Mouse (Mus musculus): ENCODE results near the gene Kdelr3. TPM values are rescaled to one million over a fixed set of nuclear protein-coding genes. Genes with fewer than 3 reads are reported as not detected.
A peak's percentile ranks its signal among the peaks of the same experiment; 100 is the strongest.

Gene Kdelr3
- polyA plus RNA-seq, 1 experiment from 2014 or later, result 38.2 TPM

DNA sequence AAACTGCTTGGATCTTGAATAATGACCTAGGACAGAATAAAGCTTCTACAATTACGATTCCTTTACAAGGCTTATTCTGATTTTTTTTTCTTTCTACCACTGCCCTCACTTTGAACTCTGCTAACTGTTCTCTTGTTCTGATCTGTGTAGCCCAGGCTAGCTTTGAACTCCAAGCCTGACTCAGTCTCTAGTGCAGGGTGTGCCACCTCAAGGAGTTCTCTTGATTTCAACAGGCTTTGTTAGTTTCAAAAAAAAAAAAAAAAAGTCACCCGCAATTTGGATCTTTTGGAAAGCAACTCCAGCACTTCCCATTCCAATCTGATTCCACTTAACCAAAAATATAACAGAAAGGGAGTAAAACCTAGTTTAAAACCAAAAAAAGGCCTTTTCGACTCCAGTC lies 29.3 kb downstream of the Kdelr3 start:
- peaks cover 42% of the 10 kb centered on the region for H3K36me3 ChIP-seq (ENCODE audit: control insufficient read depth, insufficient read depth, low read length)
- H3K27me3 ChIP-seq (ENCODE audit: control insufficient read depth, insufficient read depth, low read length), result no peaks in the 10 kb centered on the region
- peaks cover 17% of the 10 kb centered on the region for H3K4me1 ChIP-seq (ENCODE audit: control insufficient read depth, insufficient read depth, low read length)

DNA sequence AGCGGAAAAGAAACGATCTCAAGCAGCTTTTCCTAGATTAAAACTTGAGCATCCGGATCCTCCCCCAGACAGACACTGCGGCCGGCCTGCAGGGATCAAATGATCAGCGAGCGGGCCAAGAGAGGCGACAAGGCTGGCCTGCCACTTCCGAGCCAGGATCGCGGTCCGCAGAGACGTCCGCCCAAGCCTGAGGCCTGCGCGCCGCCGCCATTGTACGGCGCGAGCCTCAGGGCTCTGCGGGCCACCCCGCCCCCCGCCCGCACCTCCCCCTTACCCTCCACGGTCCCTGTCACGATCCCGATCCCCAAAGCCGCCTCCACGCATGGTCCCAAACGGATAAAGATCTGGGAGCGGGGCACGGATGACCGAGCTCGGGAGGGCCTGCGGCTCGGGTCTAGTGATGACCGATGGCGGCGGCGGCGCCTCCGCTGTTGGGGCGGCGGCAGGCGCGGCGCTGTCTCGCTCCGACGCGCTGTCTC lies 29.7 kb downstream of the Kdelr3 start:
- under 1% methylated on average over 50 of the region's 52 CpGs for WGBS
- peaks cover 17% of the 10 kb centered on the region for H3K4me1 ChIP-seq (ENCODE audit: control insufficient read depth, insufficient read depth, low read length)
- peak overlapping the region; percentile 99 for H3K9ac ChIP-seq (ENCODE audit: low read depth, low read length)
- no peaks in the 10 kb centered on the region for H3K9me3 ChIP-seq (ENCODE audit: control insufficient read depth, low read length)
- H3K27me3 ChIP-seq (ENCODE audit: control insufficient read depth, insufficient read depth, low read length), result no peaks in the 10 kb centered on the region
- H3K36me3 ChIP-seq (ENCODE audit: control insufficient read depth, insufficient read depth, low read length), result peaks cover 37% of the 10 kb centered on the region
- ATAC-seq (ENCODE audit: low FRiP score, low TSS enrichment), result peak; percentile 65
- peak overlapping the region; percentile 80 for H3K4me2 ChIP-seq (replicated peaks; ENCODE audit: low read depth, low read length)
- H3K27ac ChIP-seq (ENCODE audit: low read depth, low read length), result peak overlapping the region; percentile 98
- peak overlapping the region; percentile 97 for H3K4me3 ChIP-seq (ENCODE audit: low read length)

More for the DNA sequence above, 29.3 kb downstream of the Kdelr3 start:
- H3K9ac ChIP-seq (ENCODE audit: low read depth, low read length), result peak overlapping the region; percentile 99
- no peaks in the 10 kb centered on the region for H3K9me3 ChIP-seq (ENCODE audit: control insufficient read depth, low read length)
- peak overlapping the region; percentile 80 for H3K4me2 ChIP-seq (replicated peaks; ENCODE audit: low read depth, low read length)
- peak overlapping the region; percentile 98 for H3K27ac ChIP-seq (ENCODE audit: low read depth, low read length)
- WGBS, result 2% methylated on average over 3 of the region's 3 CpGs
- H3K4me3 ChIP-seq (ENCODE audit: low read length), result peak overlapping the region; percentile 97
- no peak for ATAC-seq (ENCODE audit: low FRiP score, low TSS enrichment)

DNA sequence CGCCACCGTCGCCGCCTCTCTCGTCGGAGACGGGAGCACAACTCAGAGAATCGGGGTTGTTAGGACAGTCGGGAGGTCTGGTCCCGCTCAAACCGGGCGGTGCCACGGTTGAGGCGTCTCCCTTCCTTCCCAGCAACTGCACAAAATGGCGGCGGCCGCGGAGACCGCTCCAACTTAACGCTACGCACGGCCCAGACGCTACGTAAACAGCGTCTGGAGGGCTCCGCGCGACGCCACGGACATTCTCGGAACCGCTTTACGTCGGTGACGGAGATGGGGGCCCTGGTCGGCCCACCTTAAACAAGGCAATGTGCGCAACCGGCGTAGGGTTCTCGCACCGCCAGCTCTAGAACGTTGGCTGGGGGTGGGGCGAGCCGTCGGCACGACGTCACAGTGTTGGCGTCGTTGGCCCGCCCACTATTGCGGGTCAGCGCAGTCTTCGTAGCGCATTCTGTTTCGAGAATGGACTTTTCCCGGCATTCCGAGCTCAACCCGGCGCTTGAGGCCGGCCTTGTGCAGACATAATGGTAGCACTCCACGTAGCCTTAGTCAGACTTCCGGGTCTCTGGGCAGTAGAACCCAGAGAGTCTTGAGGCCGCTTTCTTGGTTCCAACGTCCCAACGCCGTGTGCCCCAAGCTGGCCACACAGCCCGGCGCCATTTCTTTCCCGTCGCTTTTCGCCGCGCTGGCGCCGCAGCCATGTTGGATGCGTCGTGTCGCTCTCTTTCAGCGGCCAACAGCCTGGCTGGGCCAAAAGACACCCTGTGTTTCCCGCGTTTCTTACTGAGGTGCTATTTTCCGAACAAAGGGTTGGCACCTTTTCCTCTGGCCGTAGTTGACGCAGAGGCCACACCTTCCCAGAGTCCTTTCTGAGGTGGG lies 30.4 kb downstream of the Kdelr3 start, which contains the start of gene Ddx17:
Gene Ddx17 (minus strand): TSS at position 332 of the 879 bp plus-strand sequence.
- H3K4me1 ChIP-seq (ENCODE audit: control insufficient read depth, insufficient read depth, low read length), result peaks cover 17% of the 10 kb centered on the region
- no peaks in the 10 kb centered on the region for H3K27me3 ChIP-seq (ENCODE audit: control insufficient read depth, insufficient read depth, low read length)
- peak; percentile 97 for ATAC-seq (ENCODE audit: low FRiP score, low TSS enrichment)
- 2% methylated on average over 84 of the region's 84 CpGs for WGBS
- peak within 1 kb of the TSS; percentile 80 for H3K4me2 ChIP-seq (replicated peaks; ENCODE audit: low read depth, low read length)
- H3K27ac ChIP-seq (ENCODE audit: low read depth, low read length), result peak within 1 kb of the TSS; percentile 98
- peak within 1 kb of the TSS; percentile 99 for H3K9ac ChIP-seq (ENCODE audit: low read depth, low read length)
- H3K4me3 ChIP-seq (ENCODE audit: low read length), result peak within 1 kb of the TSS; percentile 97
- peaks cover 30% of the 10 kb centered on the region for H3K36me3 ChIP-seq (ENCODE audit: control insufficient read depth, insufficient read depth, low read length)
- H3K9me3 ChIP-seq (ENCODE audit: control insufficient read depth, low read length), result no peaks in the 10 kb centered on the region

GRCm38 (mm10) chr15:79547289-79547820 lies 31.1 kb downstream of the Kdelr3 start:
- H3K27ac ChIP-seq (ENCODE audit: low read depth, low read length), result peak overlapping the region; percentile 95
- ATAC-seq (ENCODE audit: low FRiP score, low TSS enrichment), result no peak
- 81% methylated on average over 17 of the region's 17 CpGs for WGBS

DNA sequence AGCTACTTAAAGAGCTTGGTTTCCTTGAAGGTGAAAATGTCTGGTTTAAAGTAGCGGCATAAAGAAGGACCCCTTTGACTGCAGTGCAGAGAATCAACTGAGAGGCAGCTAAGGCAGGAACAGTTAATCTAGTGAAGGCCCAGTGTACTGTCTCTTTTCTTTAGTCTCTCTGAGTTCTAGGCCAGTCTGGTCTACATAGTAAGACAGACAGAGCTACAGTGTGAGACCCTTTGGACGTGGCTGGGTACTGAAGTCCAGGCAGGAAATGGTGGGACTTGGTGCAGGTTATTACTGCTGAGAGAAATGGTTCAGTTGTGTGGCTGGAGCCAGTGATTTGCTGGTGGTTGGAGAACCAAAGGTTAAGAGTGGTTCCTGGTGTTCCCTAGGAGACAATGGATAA lies 32.0 kb downstream of the Kdelr3 start:
- ATAC-seq (ENCODE audit: low FRiP score, low TSS enrichment), result no peak
- Histone ChIP-seq H3K4me2 (replicated peaks; ENCODE audit: low read depth, low read length) (no peak overlapping the region), H3K9me3 (ENCODE audit: control insufficient read depth, low read length) (no peaks in the 10 kb centered on the region), H3K4me1 (ENCODE audit: control insufficient read depth, insufficient read depth, low read length) (peaks cover 17% of the 10 kb centered on the region), H3K27ac (ENCODE audit: low read depth, low read length) (no peak overlapping the region), H3K27me3 (ENCODE audit: control insufficient read depth, insufficient read depth, low read length) (no peaks in the 10 kb centered on the region), H3K4me3 (ENCODE audit: low read length) (no peak overlapping the region), H3K36me3 (ENCODE audit: control insufficient read depth, insufficient read depth, low read length) (peaks cover 14% of the 10 kb centered on the region), H3K9ac (ENCODE audit: low read depth, low read length) (no peak overlapping the region)
- 97% methylated on average over 2 of the region's 2 CpGs for WGBS

More at GRCm38 (mm10) chr15:79547289-79547820, 31.1 kb downstream of the Kdelr3 start:
- peaks cover 17% of the 10 kb centered on the region for H3K4me1 ChIP-seq (ENCODE audit: control insufficient read depth, insufficient read depth, low read length)
- H3K9ac ChIP-seq (ENCODE audit: low read depth, low read length), result peak overlapping the region; percentile 67
- H3K4me2 ChIP-seq (replicated peaks; ENCODE audit: low read depth, low read length), result peak overlapping the region; percentile 80
- H3K36me3 ChIP-seq (ENCODE audit: control insufficient read depth, insufficient read depth, low read length), result peaks cover 23% of the 10 kb centered on the region
- no peaks in the 10 kb centered on the region for H3K27me3 ChIP-seq (ENCODE audit: control insufficient read depth, insufficient read depth, low read length)
- no peaks in the 10 kb centered on the region for H3K9me3 ChIP-seq (ENCODE audit: control insufficient read depth, low read length)
- H3K4me3 ChIP-seq (ENCODE audit: low read length), result peak overlapping the region; percentile 97

DNA sequence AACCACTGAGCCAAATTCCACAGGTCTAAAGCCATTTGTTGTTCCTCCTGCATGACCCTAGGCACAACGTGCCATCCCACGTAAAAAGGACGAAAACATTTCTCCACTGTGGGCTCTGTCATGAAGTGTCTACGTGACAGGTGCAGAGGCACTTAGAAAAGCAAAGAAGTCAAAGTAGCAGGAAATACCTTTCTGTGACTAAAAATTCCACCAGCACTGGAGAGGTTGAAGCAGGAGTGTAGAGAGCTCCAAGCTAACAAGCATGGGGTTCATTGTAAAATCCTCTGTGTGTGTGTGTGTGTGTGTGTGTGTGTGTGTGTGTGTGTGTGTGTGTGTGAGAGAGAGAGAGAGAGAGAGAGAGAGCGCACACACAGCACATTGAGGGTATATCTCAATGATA lies 36.4 kb downstream of the Kdelr3 start:
- WGBS, result 70% methylated on average over 5 of the region's 5 CpGs
- Histone ChIP-seq H3K4me1 (ENCODE audit: control insufficient read depth, insufficient read depth, low read length) (no peaks in the 10 kb centered on the region), H3K27ac (ENCODE audit: low read depth, low read length) (no peak overlapping the region), H3K9ac (ENCODE audit: low read depth, low read length) (no peak overlapping the region), H3K4me3 (ENCODE audit: low read length) (no peak overlapping the region), H3K9me3 (ENCODE audit: control insufficient read depth, low read length) (no peaks in the 10 kb centered on the region), H3K27me3 (ENCODE audit: control insufficient read depth, insufficient read depth, low read length) (no peaks in the 10 kb centered on the region), H3K4me2 (replicated peaks; ENCODE audit: low read depth, low read length) (no peak overlapping the region), H3K36me3 (ENCODE audit: control insufficient read depth, insufficient read depth, low read length) (no peaks in the 10 kb centered on the region)
- ATAC-seq (ENCODE audit: low FRiP score, low TSS enrichment), result no peak

- no peak for ATAC-seq (ENCODE audit: low FRiP score, low TSS enrichment)
- no peak overlapping the region for H3K4me2 ChIP-seq (replicated peaks; ENCODE audit: low read depth, low read length)
- WGBS, result 69% methylated on average over 3 of the region's 3 CpGs
- H3K4me3 ChIP-seq (ENCODE audit: low read length), result no peak overlapping the region
- H3K27ac ChIP-seq (ENCODE audit: low read depth, low read length), result no peak overlapping the region
- H3K4me1 ChIP-seq (ENCODE audit: control insufficient read depth, insufficient read depth, low read length), result no peaks in the 10 kb centered on the region
- no peaks in the 10 kb centered on the region for H3K36me3 ChIP-seq (ENCODE audit: control insufficient read depth, insufficient read depth, low read length)
- no peak overlapping the region for H3K9ac ChIP-seq (ENCODE audit: low read depth, low read length)
- H3K27me3 ChIP-seq (ENCODE audit: control insufficient read depth, insufficient read depth, low read length), result no peaks in the 10 kb centered on the region
- no peaks in the 10 kb centered on the region for H3K9me3 ChIP-seq (ENCODE audit: control insufficient read depth, low read length)
These were observed 43.4 kb downstream of the Kdelr3 start for GRCm38 (mm10) chr15:79559649-79560048.

- Histone ChIP-seq H3K9me3 (ENCODE audit: control insufficient read depth, low read length) (no peaks in the 10 kb centered on the region), H3K27ac (ENCODE audit: low read depth, low read length) (no peak overlapping the region), H3K4me1 (ENCODE audit: control insufficient read depth, insufficient read depth, low read length) (no peaks in the 10 kb centered on the region), H3K4me3 (ENCODE audit: low read length) (no peak overlapping the region), H3K27me3 (ENCODE audit: control insufficient read depth, insufficient read depth, low read length) (no peaks in the 10 kb centered on the region), H3K9ac (ENCODE audit: low read depth, low read length) (no peak overlapping the region), H3K36me3 (ENCODE audit: control insufficient read depth, insufficient read depth, low read length) (no peaks in the 10 kb centered on the region), H3K4me2 (replicated peaks; ENCODE audit: low read depth, low read length) (no peak overlapping the region)
- no peak for ATAC-seq (ENCODE audit: low FRiP score, low TSS enrichment)
- WGBS, result 86% methylated on average over 9 of the region's 9 CpGs
These were observed 46.2 kb downstream of the Kdelr3 start for GRCm38 (mm10) chr15:79562417-79562816.
